Mouse (Mus musculus) heart, embryonic 15.5 days (tissue): ENCODE results near the gene Rnf10. TPM values are rescaled to one million over a fixed set of nuclear protein-coding genes. Genes with fewer than 3 reads are reported as not detected.
A peak's percentile ranks its signal among the peaks of the same experiment; 100 is the strongest.

ENCODE experiments used
- ATAC-seq: fragments of 200-750 bp; cut with Nextera tagmentation; replicated peaks from 2 replicates; pipeline ENCODE4 v1.8.0; 2017; ENCODE audit warnings: low read depth, moderate TSS enrichment; ENCODE audit not compliant: insufficient number of reproducible peaks, insufficient read depth, low FRiP score
- H3K27ac ChIP-seq: fragments of 300-500 bp; sonication (generic); 2 replicates; pipeline ENCODE4 v1.5.1; 2015; ENCODE audit warnings: mild to moderate bottlenecking, inconsistent platforms
- H3K27me3 ChIP-seq: fragments of 300-500 bp; sonication (generic); 2 replicates; pipeline ENCODE4 v1.6.1; 2015; ENCODE audit warnings: inconsistent platforms
- H3K36me3 ChIP-seq: fragments of 300-500 bp; sonication (generic); 2 replicates; pipeline ENCODE4 v1.6.1; 2015; ENCODE audit warnings: mild to moderate bottlenecking, inconsistent platforms
- H3K4me1 ChIP-seq: fragments of 300-500 bp; sonication (generic); replicated peaks from 2 replicates; pipeline ENCODE4 v1.6.1; 2015; ENCODE audit warnings: inconsistent platforms
- H3K4me2 ChIP-seq: fragments of 300-500 bp; sonication (generic); 2 replicates; pipeline ENCODE4 v1.6.1; 2015; ENCODE audit warnings: inconsistent platforms, mild to moderate bottlenecking, moderate library complexity
- H3K4me3 ChIP-seq: fragments of 300-500 bp; sonication (generic); 2 replicates; pipeline ENCODE4 v1.5.1; 2015; ENCODE audit warnings: mild to moderate bottlenecking, inconsistent platforms
- H3K9ac ChIP-seq: fragments of 300-500 bp; sonication (generic); 2 replicates; pipeline ENCODE4 v1.6.1; 2015; ENCODE audit warnings: mild to moderate bottlenecking, inconsistent platforms
- H3K9me3 ChIP-seq: fragments of 300-500 bp; sonication (generic); replicated peaks from 2 replicates; pipeline ENCODE4 v1.6.1; 2016; ENCODE audit warnings: inconsistent platforms
- WGBS: fragments of 180-500 bp; shearing (Covaris S2); methylation state at CpG from one replicate; pipeline ENCODE4 v1.1.7; 2015; ENCODE audit warnings: mixed read lengths; 5-methylcytosine and 5-hydroxymethylcytosine counted together
- polyA plus RNA-seq: library from polyadenylated mRNA; unstranded; fragments of >200 nt; fragmentation: Nextera tagmentation; extraction: Ambion mirVana; gene quantifications from 2 replicates; pipeline ENCODE4 v1.2.1, GENCODE M21; 2015

Gene Rnf10
- polyA plus RNA-seq, 1 experiment from 2014 or later: 131 TPM

DNA sequence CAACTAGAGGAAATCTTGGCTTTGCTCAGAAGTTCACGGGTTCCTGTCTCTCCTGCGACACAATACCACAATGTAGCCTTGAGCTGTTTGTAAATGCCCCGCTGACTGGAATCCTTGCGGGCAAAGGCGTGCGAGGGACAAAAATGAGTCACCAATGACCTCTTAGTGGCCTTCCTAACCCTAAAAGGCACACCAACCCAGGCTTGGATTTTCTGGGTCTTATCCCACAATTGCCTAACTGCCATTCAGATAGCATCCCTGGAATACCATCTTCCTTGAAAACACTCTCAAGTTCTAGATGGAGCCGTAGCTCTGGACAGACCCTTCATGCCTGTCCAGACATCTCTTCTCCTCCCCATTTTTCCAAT, 79.9 kb downstream of the Rnf10 start:
- Histone ChIP-seq H3K27me3 (peaks cover 69% of the 10 kb centered on the region), H3K27ac (no peak overlapping the region), H3K4me3 (peak overlapping the region; percentile 60), H3K9me3 (no peaks in the 10 kb centered on the region), H3K9ac (no peak overlapping the region), H3K36me3 (no peaks in the 10 kb centered on the region), H3K4me1 (peaks cover 26% of the 10 kb centered on the region), H3K4me2 (peak overlapping the region; percentile 100)
- WGBS: 23% methylated on average over 7 of the region's 7 CpGs
- ATAC-seq: no peak

DNA sequence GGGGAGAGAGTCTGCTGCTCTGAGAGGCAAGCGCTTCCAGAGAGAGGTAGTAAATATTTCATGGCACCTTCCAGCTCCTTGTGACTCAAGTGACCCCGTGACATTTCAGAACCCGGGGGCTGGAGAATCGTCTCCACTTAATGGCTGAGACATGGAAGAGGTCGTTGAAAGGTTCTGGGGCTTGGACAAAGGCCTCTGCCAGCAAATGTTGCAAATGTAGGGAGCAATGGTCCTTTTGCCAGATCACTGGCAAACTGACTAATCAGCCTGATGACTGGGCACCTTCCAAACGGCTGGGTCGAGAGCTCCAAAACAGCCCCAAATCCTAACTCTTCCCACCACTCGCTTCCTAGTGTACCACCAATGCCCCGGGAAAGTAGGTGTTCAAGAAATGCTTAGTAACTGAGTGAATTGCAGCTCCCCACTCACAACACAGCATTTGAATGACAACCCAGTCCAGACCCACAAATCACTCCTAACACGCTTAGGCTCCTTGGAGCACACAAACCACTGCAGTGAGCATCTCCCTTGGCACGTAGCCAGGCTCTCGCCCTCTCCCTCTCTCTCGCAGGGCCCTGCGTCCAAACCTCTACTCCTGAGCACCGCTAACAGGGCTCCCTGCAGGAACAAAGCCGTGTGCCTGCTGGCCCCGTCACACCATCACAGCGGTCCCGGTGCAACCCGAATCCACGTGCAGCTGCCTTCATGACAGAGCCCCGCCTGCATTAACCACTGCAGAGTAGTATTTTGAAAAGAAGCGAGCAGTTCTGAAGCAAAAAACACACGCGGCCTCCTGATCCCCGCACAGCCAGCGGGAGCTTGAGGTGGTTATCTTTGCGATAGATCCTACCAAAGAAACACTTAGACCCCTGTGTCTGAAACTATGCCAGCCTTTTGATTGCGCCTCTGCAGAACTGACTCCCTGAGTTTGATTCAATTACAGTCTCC, 80.5 kb downstream of the Rnf10 start:
- Histone ChIP-seq H3K4me3 (0 out of 2 replicates have a peak overlapping the region, but pooled peaks have one; percentile 60), H3K27ac (no peak overlapping the region), H3K4me1 (peaks cover 32% of the 10 kb centered on the region), H3K4me2 (peak overlapping the region; percentile 100; the same call in 1 of the 2 replicates), H3K27me3 (peaks cover 69% of the 10 kb centered on the region), H3K36me3 (no peaks in the 10 kb centered on the region), H3K9me3 (no peaks in the 10 kb centered on the region), H3K9ac (no peak overlapping the region)
- no peak for ATAC-seq
- 10% methylated on average over 29 of the region's 29 CpGs for WGBS

Other genes with a start within 250 kb of the Rnf10 start
- 13.5 and 17.4 TPM in 2 replicates for gene Gm10401, start 174.6 kb downstream of the Rnf10 start, polyA plus RNA-seq
- 122 and 123 TPM in 2 replicates for gene Acads, start 153.6 kb downstream of the Rnf10 start, polyA plus RNA-seq
- 18.1 and 21.8 TPM in 2 replicates for gene Unc119b, start 137.9 kb downstream of the Rnf10 start, polyA plus RNA-seq
- gene Mlec, start 114.7 kb downstream of the Rnf10 start, polyA plus RNA-seq: 54.4 and 76.7 TPM in 2 replicates
- gene Cabp1, start 78.5 kb downstream of the Rnf10 start, polyA plus RNA-seq: 0.96 and 1.2 TPM in 2 replicates
- gene Pop5, start 37.1 kb downstream of the Rnf10 start, polyA plus RNA-seq: 56.2 and 60.3 TPM in 2 replicates
- 72.3 and 83.3 TPM in 2 replicates for gene Coq5, start 6.8 kb upstream of the Rnf10 start, polyA plus RNA-seq
- 1,079 and 1,146 TPM in 2 replicates for gene Dynll1, start 28.1 kb upstream of the Rnf10 start, polyA plus RNA-seq
- gene Srsf9, start 54.3 kb upstream of the Rnf10 start, polyA plus RNA-seq: 99.0 and 118 TPM in 2 replicates
- 21.5 and 23.7 TPM in 2 replicates for gene Gatc, start 68.3 kb upstream of the Rnf10 start, polyA plus RNA-seq
- 35.2 and 39.2 TPM in 2 replicates for gene Triap1, start 68.3 kb upstream of the Rnf10 start, polyA plus RNA-seq
- gene Cox6a1, start 76.1 kb upstream of the Rnf10 start, polyA plus RNA-seq: 1,326 and 1,479 TPM in 2 replicates
- gene Msi1, start 156.7 kb upstream of the Rnf10 start, polyA plus RNA-seq: 2.0 and 3.5 TPM in 2 replicates
- gene Pla2g1b, start 193.4 kb upstream of the Rnf10 start, polyA plus RNA-seq: 0.32 and 0.52 TPM in 2 replicates
- 20.9 TPM in 2 replicates for gene Sirt4, start 211.8 kb upstream of the Rnf10 start, polyA plus RNA-seq
- 33.5 and 46.2 TPM in 2 replicates for gene Pxn, start 233.8 kb upstream of the Rnf10 start, polyA plus RNA-seq